Mouse (Mus musculus) adrenal gland, adult 8-10 months (tissue): ENCODE data around the gene Ccdc96. TPM values are rescaled to one million over a fixed set of nuclear protein-coding genes. Genes with fewer than 3 reads are reported as not detected.
A peak's percentile ranks its signal among the peaks of the same experiment; 100 is the strongest.

Experiments
- DNase-seq: peaks from one replicate; pipeline ENCODE4 v3.0.0; 2022
- total RNA-seq, 4 experiments: library from RNA; stranded (reverse); gene quantifications; 2 replicates each; pipeline ENCODE4 v1.2.4; 2022

Gene Ccdc96
- under 1 TPM; 0.38 to 0.99 (median 0.55) TPM for total RNA-seq

DNA sequence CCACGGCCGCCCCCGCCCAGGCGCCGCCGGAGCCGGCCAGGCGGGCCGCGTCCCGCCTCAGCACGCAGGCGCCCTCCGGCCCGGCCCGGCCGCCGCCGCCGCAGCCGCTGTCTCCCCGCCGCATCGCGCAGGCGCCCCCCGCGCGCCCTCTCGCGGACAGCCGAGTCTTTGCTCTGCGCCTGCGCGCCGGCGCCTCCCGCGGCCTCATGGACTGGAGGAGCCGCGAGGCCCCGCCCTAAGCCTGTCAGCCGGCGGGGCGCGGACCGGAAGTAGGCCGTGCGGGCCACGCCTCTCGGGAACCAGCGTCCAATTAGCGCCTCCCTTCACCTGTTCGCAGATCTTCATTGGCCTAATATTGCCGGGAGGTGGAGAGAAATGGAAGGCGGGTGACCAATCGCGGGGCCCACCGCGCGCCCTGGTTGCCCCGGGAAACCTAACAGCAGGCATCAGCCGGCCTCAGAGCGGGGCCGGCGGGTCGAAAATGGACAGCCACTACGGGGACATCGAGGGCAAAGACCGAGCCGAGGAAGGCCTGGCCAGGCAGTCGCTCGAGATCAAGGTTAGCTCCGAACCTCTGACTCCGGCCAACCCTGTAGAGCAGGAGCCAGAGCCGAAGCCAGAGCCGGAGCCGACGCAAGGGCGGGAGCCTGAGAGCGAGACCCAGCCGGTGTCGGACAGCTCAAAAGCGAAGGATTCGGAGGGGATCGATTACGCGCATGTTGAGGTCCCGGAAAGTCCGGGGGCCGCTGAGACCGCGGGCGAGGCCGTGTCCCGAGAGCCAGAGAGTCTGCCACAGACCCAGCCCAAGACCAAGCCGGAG lies at the start of gene Ccdc96, which contains the start of gene Tada2b:
Ccdc96 (plus strand) TSS at position 418 of the 820 bp plus-strand sequence.
Tada2b (minus strand) TSS at position 115 of the 820 bp plus-strand sequence.
- peak; percentile 98 for DNase-seq

DNA sequence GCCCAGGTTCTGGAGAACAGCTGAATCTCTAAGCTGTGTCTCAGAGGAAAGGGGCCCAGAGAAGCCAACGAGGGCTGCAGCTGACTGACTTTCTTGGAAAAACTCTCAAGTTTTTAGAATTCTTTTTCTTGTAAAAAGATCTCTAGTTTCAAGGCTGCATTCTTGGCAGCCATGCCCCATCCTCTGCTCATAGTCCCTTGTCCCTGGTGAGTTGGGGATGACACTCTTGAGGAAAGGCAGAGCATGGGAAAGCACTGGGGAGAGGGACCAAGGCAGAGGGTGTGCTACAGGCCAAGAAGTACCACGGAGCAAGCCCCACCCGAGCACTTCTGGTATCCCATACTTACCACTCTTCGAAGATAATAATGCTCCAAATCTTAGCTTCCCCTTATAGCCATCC lies 47.5 kb upstream of the Ccdc96 start:
- peak; percentile 33 for DNase-seq

DNA sequence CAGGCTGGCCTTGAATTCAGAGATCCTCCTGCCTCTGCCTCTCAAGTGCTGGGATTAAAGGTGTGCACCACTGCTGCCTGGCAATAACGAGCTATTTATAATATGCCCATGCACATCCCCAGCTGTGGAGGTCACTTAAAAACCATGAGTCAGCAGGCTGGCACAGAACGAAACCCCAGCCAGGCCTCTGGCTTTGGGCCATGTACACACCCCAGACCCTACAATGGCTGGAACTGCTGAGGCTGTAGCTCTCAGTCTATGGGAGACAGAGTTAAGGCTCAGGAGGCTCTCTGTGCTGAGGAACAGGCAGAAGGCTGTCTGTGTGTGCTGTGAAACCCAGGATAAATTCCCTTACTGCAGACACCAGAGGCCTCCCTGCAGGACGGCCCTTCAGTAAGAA lies 43.6 kb upstream of the Ccdc96 start:
- DNase-seq, result no peak

DNA sequence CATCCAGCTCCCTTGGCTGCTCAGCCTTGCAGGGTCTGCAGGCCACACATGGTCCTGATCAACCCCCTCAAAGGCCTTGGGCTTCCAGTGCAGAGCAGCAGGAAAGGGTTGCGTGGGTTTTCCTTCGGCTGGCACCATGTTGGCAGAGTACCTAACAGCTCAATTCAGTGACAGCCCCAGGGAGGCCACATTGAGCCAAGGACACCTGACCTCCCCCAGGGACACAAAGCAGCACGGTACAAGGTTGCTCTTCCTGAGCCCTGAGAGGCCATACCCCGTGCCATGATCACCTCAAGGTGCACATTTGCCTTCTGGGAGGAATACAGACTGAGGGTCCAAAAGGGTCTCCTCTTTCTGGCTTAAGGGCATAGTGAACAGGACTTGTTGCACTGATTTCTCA lies 39.8 kb upstream of the Ccdc96 start:
- DNase-seq, result peak; percentile 60

DNA sequence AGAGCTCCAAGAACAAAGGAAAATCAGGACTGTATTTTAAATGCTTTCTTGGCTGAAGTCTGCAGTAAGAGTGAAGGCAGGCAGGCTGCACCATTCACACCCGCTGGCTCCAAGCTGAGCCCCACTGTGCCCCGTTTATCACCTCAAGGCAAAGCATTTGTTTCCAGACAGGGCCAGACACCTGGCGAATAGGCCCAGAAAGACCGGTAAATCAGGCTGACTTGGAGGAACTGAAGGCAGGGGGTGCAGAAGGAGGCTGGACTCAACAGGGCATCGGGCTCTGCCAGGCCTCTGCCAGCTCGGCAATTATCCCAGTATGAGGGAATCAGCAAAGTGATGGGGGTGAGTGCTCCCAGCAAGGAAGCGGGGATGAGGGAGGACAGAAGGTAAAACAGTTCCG lies 39.4 kb upstream of the Ccdc96 start:
- no peak for DNase-seq

DNA sequence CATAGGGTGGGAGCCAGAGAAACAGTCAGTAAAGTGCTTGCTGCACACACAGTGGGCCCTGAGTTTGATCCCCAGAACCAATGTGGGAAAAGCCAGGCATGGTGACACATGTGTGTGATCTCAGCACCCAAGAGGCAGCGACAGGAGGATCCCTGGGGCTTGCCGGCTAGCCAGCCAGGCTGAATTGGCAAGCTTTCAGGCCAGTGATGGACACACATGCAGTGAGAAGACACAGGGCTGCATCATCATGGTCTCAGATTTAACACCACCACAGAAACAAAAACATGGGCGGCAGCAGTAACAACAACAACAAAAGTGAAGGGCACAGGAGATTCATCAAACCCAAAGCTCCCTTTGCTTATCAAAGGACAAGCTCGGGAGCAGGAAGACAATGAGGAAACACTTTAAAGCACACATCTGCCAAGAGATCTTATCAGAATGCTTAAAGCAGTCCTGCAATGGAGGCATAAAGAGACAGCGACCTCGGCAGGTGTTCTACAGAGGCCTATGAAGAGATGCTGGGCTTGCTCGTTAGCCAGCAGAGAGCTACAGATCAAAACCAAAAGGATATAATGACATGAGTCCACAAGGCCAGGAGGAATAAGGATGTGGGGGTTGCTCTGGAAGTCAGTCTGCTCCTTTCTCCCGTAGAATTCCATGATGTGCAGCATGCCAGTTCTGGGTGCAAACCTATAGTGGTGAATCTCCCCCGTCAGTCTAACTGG lies 38.1 kb upstream of the Ccdc96 start:
- no peak for DNase-seq

DNA sequence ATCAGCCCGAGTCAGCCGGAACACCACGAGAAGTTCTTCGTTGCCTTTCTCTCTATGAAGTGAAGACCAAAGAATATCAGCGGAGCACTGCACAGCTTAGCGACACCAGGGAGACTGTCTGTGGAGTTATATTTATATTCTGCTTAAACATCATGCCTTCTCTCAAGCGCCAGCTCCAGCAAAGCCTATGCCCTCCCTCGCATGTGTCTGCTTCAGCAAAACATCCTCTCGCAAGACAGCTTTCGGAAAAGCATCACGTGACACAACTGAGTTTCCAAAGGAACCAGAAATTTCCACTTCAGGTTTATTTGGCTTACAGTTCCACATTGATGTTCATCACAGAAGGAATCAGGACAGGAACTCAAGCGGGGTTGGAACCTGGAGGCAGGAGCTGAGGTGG lies 36.5 kb upstream of the Ccdc96 start:
- no peak for DNase-seq

DNA sequence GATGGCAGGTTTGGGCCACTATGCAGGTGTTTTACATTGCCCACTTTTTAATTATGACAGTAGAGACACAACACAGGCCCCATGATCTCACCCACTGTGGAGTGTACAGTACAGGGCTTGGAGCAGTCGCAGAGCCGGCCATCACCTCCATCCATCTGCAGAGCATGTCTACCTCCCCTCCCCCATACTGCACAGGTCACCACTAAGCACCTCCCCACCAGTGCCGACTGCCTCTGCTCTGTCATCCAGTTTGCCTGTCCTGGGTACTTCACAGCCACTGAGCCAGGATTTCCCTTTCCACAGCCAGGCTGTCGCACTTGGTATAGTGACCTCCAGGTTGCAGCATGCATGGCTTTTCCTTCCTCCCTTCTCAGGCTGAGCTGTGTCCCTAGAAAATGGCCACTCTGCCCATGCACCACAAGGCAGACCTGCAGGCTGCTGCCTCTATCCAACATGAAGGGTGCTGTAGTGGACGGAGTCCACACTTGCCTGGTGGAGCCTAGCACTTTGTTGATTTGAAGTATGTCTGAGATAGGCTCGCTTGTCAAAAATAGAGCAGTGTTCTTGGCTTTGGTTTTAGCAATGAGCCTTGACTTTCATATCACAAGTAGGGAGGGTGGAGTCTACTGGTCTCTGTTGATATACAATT lies 34.6 kb upstream of the Ccdc96 start:
- DNase-seq, result no peak

DNA sequence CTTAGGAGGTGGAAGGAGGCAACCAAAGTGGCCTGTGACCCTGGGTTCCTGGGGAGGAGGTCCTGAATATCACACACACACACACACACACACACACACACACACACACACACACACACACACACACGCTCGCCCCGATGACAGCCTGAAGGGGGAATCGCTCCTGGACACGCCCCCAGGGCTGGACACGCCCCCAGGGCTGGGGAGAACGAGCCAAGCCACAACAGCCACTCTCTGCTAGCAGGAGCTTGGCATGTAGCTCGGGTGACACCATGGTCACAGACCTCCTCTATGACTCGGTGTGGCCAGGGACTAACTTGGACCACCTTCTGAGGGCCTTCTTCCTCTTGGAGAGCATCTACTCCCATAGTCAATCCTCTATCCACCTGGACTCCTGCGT lies 33.3 kb upstream of the Ccdc96 start:
- DNase-seq, result no peak

DNA sequence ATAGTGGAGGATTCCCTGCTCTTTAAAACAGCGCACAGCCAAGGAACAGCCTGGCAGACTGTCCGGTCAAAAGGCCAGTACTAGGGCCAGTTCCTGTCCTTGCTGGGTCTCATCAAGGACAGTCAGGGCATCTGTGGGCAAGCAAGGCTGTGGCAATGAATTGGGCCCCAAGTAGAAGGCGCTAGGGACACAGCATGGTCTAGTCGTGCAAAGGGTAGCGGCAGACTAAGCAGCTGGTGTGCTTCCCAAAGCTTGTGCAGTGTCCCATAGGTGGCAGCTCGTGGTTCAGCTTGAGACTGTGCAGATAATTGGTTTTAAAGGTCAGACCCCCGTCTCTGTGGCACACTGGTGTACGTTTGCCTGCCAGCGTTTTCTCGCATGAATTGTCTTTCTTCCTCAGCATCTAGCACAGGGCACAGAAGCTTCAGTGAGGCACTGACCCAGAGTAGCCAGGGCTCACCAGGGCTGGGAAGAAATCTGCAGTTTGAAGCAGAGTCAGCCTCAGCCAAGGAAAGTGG lies 32.5 kb upstream of the Ccdc96 start:
- DNase-seq, result no peak

DNA sequence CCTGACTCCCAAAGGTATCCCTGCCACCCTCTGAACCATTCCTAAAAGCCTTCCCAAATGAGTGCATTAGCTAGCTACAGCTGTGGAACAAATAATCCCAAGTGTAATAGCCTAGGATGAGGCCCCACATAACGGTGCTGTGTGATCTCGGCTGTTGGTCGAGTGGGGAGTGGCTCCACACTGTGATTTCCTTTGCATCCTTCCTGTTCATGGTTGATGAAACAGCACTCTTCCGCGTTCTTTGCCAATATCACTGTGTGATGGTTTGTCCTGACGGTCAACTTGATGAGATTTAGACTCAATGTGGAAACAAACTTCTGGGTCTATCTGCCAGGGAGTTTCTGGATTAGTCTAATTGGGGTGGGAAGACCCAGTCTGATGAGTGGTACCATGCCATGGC lies 31.6 kb upstream of the Ccdc96 start:
- no peak for DNase-seq

DNA sequence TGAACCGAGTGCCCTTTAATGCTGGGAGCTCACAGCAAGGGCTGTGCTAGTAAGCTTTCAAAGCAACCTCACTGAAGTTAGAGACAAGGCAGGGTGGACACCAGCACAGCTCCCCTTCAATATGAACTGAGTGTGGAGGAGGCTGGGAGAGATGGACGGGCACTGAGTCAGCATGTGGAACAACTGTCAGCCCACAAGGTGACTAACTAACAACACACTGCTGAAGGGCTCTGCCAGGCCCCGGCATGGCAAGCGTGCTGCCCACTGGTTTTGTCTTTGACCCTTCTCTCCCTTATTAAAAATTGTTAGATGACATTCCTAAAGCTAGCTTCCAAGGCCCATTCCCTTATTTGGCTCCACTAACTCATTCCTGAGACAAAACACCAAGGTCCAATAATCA lies 26.7 kb upstream of the Ccdc96 start:
- no peak for DNase-seq

DNA sequence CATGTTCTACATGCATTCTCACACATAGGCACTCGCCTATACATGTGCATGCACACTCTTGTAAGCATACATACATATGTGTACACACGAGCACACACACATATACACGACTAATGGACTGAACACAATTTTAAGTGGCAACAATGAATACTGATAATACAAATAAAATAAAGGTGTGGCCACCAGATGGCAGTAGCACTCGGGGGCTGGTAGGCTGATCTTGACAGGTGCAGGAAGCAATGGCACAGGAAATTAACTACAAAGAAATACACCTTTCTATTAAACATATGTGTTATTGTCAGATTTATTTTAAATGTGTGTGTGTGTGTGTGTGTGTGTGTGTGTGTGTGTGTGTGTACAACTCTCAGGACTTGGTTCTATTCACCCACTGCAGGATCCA lies 25.5 kb upstream of the Ccdc96 start:
- no peak for DNase-seq

DNA sequence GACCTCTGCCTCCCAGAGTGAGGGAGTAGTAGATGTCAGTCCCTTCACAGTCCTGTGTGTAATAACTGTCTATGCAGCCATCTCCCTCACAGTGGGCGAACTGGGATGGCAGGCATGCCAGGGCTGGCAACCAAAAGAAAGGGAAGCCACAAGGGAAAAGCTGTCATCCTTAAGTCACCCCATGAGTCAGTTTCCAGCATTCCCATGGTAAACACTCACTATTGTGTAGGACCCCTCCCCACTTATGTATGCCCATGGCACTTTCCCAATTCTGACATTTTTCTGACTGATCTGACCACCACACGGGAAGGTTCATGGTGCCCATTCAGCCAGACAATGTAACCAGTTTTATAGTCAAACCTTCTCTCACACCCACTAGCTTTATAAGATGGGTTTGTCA lies 23.7 kb upstream of the Ccdc96 start:
- DNase-seq, result no peak

DNA sequence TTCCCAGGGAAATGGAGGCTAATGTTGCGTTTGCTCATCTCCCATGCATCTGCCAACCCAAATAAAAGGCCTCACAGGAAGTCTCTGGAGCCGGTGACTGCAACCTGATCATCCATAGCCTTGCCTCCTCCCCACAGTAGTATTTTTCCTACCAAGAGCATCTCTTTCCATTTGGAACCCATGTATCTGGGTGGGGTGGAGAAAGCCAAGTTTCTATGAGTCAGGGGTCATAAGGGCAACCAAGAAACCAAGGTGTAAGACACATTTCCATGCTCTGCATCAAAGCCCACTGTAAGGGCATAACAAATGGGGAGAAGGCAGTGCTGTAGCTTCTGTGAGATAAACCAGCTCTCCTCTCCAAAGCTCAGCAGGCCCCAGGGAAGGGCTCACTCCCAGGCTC lies 23.2 kb upstream of the Ccdc96 start:
- DNase-seq, result no peak

DNA sequence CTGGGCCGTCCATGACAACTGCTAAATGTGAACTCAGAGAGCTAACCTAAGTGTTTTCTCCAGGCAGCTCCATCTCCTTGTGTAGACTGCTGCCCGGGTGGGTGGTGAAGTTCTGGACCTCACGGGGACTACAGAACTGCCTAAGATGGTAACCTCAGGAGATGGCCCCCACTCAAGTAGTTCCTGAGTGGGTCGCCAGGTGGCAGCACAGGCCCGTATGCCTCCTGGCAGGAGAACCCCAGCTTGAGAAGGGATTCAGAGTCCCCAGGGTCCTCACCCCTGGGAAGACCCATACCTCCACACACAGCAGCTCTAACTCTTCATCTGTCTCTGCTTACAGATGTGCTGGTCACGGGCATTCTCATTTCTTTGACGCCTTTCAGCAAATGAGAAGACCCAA lies 21.6 kb upstream of the Ccdc96 start:
- DNase-seq, result peak; percentile 63

DNA sequence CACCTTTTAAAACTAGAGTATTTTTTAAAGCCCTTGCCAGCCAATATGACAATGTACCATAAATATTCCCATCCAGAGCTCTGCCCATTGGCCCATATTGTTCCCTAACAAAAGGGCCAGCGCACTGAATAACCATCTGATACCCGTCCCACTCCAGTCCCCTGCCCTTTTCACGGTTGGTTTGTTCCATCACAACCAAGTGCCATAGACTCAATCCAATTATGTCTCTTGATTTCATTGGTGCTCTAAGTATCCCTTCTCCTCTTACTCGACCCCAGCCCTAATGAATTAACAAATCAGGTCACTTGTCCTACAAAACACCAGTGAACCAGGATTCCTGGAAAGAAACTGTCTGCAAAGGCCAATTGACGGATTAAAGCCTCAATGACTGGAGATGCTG lies 21.0 kb upstream of the Ccdc96 start:
- no peak for DNase-seq

DNA sequence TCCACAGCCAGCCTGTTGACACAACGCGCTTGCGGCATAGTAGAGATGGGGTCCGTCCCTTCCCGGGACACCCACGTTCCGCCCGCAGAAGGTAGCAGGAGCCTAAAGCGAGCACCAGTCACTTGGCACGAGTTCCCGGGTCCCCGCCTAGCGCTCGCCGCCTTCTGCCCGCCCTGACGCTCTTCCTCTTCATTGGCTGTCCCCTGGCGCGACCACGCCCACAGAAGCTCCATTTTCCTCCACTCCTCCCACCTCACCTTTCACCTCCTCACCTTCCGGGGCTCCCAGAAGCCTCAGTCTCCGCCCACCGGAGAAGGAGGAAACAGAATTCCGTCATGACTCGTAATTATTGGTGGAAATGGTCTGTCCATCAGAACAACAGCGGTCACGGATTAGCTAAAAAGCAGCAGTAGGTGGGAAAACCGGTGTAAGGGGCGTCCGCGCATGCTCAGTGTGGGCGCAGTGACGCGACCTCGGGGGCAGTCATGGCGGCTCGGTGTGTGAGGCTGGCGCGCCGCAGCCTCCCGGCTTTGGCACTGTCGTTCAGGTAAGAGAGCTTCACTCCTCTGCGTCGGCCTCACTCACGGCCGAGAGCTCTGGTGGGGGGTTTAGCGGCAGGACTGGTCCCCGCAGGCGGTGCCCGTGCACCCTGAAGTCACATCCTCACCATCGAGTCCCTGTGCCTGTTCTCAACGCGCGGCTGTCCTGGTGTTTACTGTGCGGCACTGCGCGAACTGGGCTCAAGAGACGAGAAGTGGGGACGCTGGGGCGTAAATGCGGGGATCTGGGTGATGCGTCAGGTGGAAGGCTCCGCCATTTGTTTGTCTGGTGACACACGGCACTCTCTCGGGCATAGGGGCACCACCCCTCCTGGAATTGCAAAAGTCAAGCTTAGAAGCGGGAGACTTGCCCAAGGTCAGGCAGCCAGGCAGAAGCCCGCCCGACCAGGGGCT lies 19.4 kb upstream of the Ccdc96 start, which contains the start of gene Grpel1:
Grpel1 (plus strand) TSS at position 290 of the 953 bp plus-strand sequence.
- DNase-seq, result peak; percentile 100

DNA sequence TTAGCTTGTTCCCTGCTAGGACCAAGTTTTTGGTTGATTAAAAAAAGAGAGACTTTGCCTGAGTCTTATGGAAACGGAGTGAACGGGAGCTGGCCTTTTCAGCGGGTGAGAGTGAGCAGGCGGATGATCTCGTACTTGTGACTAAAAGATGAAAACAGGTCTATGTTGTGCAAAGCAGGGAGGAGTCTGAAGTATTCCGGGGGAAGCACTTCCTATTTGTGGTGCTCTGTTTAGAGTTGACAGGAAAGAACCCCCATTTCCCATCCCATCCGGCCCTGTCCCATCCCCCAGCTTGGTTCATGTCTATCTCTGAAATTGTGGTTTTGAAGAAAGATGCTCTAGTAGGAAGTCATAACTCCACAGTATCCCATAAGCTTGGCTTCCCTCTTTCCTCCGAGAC lies 18.5 kb upstream of the Ccdc96 start:
- DNase-seq, result no peak

DNA sequence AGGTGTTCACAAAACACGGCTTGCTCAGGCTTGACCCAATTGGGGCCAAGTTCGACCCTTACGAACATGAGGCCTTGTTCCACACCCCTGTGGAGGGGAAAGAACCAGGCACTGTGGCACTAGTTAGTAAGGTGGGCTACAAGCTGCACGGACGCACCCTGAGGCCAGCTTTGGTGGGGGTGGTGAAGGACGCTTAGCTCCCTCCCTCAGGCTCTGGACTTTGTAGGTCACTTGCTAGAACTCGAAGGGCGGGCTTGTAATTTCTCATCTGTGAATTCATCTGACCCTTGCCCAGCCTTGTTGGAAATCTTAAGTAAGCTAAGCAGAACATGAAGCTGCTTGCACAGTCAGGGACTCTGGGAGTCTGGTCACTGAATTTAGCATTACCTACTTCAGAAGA lies 13.2 kb upstream of the Ccdc96 start:
- no peak for DNase-seq

DNA sequence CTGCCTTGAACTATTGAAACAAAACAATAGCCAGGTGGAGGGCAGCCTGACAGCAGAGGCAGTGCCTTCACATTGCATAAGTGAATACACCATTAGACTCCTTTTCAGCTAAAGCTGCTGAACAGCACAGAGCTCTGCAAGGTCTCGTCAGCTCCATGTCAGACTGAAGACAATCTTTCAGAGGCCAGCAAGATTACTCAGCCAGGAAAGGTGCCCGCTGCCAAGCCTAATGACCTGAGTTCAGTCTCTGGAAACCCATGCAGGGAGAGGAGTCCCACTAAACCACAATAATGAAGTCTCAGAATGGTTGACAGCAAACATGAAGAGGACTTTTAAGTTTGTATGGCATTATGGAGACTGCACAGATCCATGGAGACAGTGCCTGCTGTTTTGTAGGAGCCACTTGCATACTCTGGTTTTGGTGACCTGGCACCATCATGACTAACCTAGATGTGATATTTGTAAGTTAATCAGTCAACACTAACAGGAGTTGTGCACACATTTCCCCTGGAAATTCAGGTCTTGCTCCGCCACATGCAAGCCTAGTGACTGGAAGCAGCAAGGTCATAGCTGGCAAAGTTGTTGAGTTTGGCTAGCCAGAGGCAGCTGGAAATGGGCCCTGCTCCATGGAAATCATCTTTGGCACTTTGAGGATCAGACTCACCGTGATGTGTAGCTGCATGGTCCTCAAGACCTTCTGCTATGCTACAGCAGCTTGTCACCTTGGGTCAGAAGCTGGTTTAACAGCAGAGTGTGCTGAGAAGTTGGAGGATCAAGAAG lies 11.3 kb upstream of the Ccdc96 start:
- no peak for DNase-seq
